Mouse (Mus musculus): ENCODE data around the gene Zfp36. TPM values are rescaled to one million over a fixed set of nuclear protein-coding genes. Genes with fewer than 3 reads are reported as not detected.
"Not testable (repeated sequence)": the region's sequence is repeated elsewhere in the genome, so short reads cannot be mapped to it uniquely, and the experiment has no call there.

Gene Zfp36
- polyA plus RNA-seq, 1 experiment from 2014 or later, result 90.4 TPM

DNA sequence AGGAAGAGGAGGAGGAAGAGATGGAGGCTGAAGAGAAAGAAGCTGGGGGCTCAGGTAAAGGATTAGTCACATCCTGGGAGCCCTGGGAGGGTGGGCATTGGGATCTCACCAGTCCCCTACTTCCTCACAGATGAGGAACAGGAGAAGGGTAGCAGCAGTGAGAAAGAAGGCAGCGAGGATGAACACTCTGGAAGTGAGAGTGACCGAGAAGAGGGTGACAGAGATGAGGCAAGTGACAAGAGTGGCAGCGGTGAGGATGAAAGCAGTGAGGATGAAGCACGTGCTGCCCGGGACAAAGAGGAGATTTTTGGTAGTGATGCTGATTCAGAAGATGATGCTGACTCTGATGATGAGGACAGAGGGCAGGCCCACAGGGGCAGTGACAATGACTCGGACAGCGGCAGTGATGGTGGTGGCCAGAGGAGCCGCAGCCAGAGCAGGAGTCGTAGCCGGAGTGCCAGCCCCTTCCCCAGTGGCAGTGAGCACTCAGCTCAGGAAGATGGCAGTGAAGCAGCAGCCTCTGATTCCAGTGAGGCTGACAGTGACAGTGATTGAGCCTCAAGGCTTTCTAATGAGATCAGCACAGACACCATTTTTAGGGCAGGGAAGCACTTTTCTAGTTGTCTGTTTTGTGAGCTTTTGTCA is 18.8 kb upstream of the Zfp36 start:
- ChIA-PET CTCF (no interaction called here), POLR2A (no interaction called here)
- H3K27me3 ChIP-seq, result no peaks in the 10 kb centered on the region
- DNase-seq (ENCODE audit: low read depth, low spot score) (no peak), ATAC-seq (no peak)
- TF ChIP-seq CTCF (IDR thresholded peaks at IDR 0.05), result no peak
- in situ Hi-C loops (cut with MboI; ENCODE audit: low pct_unique_long_range_greater_than_20kb), result no loop called here

GRCm38 (mm10) chr7:28398000-28398399 is 17.9 kb upstream of the Zfp36 start:
- TF ChIP-seq CTCF (IDR thresholded peaks at IDR 0.05), result no peak
- no peak for DNase-seq (ENCODE audit: low read depth, low spot score)
- ChIA-PET CTCF (interaction anchor here (1.0 kb wide), 1 partner anchor 12 kb away, joined by 4 read pairs; no protein-coding TSS in a partner anchor), POLR2A (interaction anchor here (1.0 kb wide), 1 partner anchor 12 kb away, joined by 3 read pairs; no protein-coding TSS in a partner anchor)
- no peaks in the 10 kb centered on the region for H3K27me3 ChIP-seq
- no peak for ATAC-seq
- in situ Hi-C loops (cut with MboI; ENCODE audit: low pct_unique_long_range_greater_than_20kb), result no loop called here

GRCm38 (mm10) chr7:28395425-28395824 is 15.4 kb upstream of the Zfp36 start:
- TF ChIP-seq CTCF (IDR thresholded peaks at IDR 0.05), result no peak
- DNase-seq (ENCODE audit: low read depth, low spot score), result no peak
- ATAC-seq, result no peak
- ChIA-PET POLR2A (interaction anchor here (1.0 kb wide), 1 partner anchor 9 kb away, joined by 3 read pairs; no protein-coding TSS in a partner anchor), CTCF (no interaction called here)
- in situ Hi-C loops (cut with MboI; ENCODE audit: low pct_unique_long_range_greater_than_20kb), result no loop called here
- H3K27me3 ChIP-seq, result no peaks in the 10 kb centered on the region

DNA sequence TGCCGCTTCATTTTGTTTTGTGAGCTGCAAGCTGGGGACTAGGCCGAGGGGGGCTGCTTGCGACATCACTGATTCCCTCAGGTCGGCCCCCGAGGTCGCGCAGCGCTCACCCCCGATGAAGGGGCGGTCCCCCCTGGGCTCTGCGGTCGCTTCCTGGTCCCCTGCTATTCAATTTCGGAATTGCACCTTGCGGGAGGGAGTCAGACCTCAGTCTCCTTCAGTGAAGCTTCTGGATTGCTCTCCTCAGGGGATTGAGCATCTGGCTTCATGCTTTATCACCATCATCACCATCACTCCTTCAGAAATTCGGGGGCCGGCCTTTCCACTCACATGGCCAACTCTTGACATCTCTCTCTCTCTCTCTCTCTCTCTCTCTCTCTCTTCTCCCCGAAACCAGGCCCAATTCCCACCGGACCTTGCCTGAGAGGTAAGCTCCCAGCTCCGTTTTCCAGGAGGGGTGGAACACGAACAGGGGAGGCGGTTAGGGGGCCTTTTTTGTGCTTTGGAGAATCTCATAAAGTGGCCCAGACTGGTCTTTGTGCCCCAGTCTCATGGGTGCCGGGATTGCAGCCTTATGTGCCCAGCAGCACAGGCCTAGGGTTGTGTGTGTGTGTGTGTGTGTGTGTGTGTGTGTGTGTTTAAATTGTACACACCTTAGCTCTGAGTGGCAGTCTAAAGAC is 13.4 kb upstream of the Zfp36 start:
- CTCF ChIA-PET, result interaction anchor here (1.2 kb wide), 1 partner anchor 207 kb away, joined by 3 read pairs; no protein-coding TSS in a partner anchor
- no peak for TF ChIP-seq CTCF (IDR thresholded peaks at IDR 0.05)
- ATAC-seq (no peak), DNase-seq (ENCODE audit: low read depth, low spot score) (no peak)
- no peaks in the 10 kb centered on the region for H3K27me3 ChIP-seq
- in situ Hi-C loops (cut with MboI; ENCODE audit: low pct_unique_long_range_greater_than_20kb), result no loop called here
- POLR2A ChIA-PET, result interaction anchor here (0.5 to 1.8 kb wide), 3 partner anchors 19 to 42 kb away, joined by 3 to 6 read pairs (median 6); no protein-coding TSS in a partner anchor

DNA sequence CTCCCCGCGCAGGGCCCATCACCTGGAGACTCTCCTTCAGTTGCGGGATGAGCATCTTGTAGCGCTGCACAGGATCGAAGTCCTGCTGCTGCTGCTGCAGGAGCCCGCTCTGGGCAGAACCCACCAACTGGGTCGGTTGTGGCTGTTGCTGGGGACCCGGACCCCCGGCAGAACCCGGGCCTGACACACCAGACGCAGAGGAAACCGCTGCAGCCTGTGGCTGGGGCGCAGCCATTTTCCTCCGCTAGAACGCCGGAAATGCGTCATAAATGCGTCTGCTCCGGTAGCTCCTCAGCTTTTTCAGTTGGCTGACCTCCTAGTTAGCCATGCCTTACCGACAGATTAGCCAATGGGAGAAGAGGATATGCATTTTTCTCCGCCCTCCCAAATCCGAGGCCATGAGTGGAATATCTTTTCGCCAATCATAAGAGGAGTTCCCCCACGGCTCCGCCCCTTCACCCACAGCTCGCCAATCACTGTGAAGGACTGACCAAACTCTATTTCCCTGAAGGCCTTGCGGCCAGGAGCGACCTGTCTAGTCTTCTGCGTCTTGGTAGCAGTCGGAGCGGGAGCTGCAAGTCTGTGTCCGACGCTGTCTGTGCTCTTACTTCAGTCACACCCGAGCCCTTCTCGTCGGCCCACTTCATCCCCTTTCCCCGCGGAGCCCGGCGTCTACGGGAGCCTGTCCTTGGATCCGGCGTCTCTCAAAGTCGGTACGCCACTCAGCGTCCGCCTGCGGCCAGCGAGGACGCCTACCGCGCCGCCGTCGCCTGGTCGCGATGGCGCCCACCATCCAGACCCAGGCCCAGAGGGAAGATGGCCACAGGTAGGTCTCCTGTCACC is 12.6 kb upstream of the Zfp36 start, which contains the start of the genes Med29 and Paf1:
Gene Med29 (minus strand): TSS at position 280 of the 843 bp plus-strand sequence.
Gene Paf1 (plus strand): TSS at position 523 of the 843 bp plus-strand sequence.
- in situ Hi-C loops (cut with MboI; ENCODE audit: low pct_unique_long_range_greater_than_20kb), result no loop called here
- peak; percentile 98 for DNase-seq (ENCODE audit: low read depth, low spot score)
- TF ChIP-seq CTCF (IDR thresholded peaks at IDR 0.05), result no peak
- CTCF ChIA-PET, result interaction anchor here (0.7 to 0.9 kb wide), 2 partner anchors 45 to 53 kb away, joined by 3 to 4 read pairs; partner anchors contain the start of gene Gmfg
- no peaks in the 10 kb centered on the region for H3K27me3 ChIP-seq
- POLR2A ChIA-PET, result interaction anchor here (0.5 to 1.8 kb wide), 2 partner anchors 18 to 42 kb away, joined by 6 read pairs; no protein-coding TSS in a partner anchor
- ATAC-seq, result peak; percentile 93

- CTCF ChIA-PET, result interaction anchor here (0.7 to 0.9 kb wide), 2 partner anchors 37 to 138 kb away, joined by 3 read pairs; no protein-coding TSS in a partner anchor
- no peak for TF ChIP-seq CTCF (IDR thresholded peaks at IDR 0.05)
- POLR2A ChIA-PET, result interaction anchor here (0.5 kb wide), 1 partner anchor 50 kb away, joined by 3 read pairs; no protein-coding TSS in a partner anchor
- in situ Hi-C loops (cut with MboI; ENCODE audit: low pct_unique_long_range_greater_than_20kb), result no loop called here
- DNase-seq (ENCODE audit: low read depth, low spot score), result no peak
- no peak for ATAC-seq
- H3K27me3 ChIP-seq, result no peaks in the 10 kb centered on the region
Measured at GRCm38 (mm10) chr7:28390331-28390730, 10.3 kb upstream of the Zfp36 start.

DNA sequence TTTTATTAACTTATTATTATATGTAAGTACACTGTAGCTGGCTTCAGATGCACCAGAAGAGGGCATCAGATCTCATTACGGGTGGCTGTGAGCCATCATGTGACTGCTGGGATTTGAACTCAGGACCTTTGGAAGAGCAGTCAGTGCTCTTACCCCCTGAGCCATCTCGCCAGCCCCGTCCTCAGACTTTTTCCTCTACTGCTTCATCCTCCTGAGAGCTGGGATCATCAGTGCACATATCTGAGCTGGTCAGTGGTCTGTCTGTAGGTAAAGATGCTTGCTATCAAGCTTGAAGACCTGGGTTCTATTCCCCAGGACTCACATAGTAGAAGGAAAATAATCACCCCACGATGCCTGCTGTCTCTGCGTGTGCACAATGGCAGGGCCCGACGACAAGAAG is 7.3 kb upstream of the Zfp36 start:
- ChIA-PET CTCF (interaction anchor here (1.1 to 2.2 kb wide), 7 partner anchors 12 to 213 kb away, joined by 3 to 10 read pairs (median 5); partner anchors contain the start of gene Gmfg), POLR2A (interaction anchor here (0.6 to 2.4 kb wide), 2 partner anchors 11 to 197 kb away, joined by 3 to 14 read pairs; no protein-coding TSS in a partner anchor)
- H3K27me3 ChIP-seq; ATAC-seq; in situ Hi-C loops (cut with MboI; ENCODE audit: low pct_unique_long_range_greater_than_20kb); DNase-seq (ENCODE audit: low read depth, low spot score): not testable (repeated sequence)

- CTCF ChIA-PET, result interaction anchor here (0.7 to 2.2 kb wide), 10 partner anchors 10 to 289 kb away, joined by 3 to 10 read pairs (median 3); partner anchors contain the start of genes Gmfg and Rps16
- DNase-seq (ENCODE audit: low read depth, low spot score); ATAC-seq; H3K27me3 ChIP-seq; in situ Hi-C loops (cut with MboI; ENCODE audit: low pct_unique_long_range_greater_than_20kb): not testable (repeated sequence)
- POLR2A ChIA-PET, result interaction anchor here (0.6 to 2.4 kb wide), 2 partner anchors 10 to 197 kb away, joined by 3 to 14 read pairs; no protein-coding TSS in a partner anchor
Measured at GRCm38 (mm10) chr7:28386877-28387276, 6.8 kb upstream of the Zfp36 start.

DNA sequence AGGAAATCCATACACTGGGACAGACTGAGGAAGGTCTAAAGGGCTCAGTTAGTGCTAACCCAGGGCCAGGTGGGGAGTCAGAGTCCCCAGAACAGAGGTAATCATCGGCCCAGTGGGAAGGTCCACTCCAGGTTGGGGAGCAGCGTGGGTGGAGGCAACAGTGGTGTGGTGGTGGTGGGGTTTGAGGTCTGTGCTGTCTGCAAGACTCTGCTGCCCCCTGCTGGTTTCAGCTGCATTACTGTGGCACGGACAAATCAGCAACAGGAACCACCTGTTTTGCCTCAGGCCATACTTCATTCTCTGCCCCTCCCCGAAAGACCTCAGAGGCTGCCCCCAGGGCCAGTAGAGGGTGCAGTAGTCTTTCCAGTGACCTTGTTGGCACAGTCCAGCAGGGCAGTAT is 6.4 kb upstream of the Zfp36 start:
- in situ Hi-C loops (cut with MboI; ENCODE audit: low pct_unique_long_range_greater_than_20kb), result no loop called here
- ChIA-PET POLR2A (interaction anchor here (2.4 kb wide), 1 partner anchor 10 kb away, joined by 14 read pairs; no protein-coding TSS in a partner anchor), CTCF (interaction anchor here (0.7 to 2.2 kb wide), 9 partner anchors 10 to 290 kb away, joined by 3 to 10 read pairs (median 3); partner anchors contain the start of genes Gmfg and Rps16)
- no peaks in the 10 kb centered on the region for H3K27me3 ChIP-seq
- DNase-seq (ENCODE audit: low read depth, low spot score) (no peak), ATAC-seq (peak; percentile 49)
- no peak for TF ChIP-seq CTCF (IDR thresholded peaks at IDR 0.05)

All from Patski (cell line).